Mouse (Mus musculus) bone marrow, adult 2 months (tissue): ENCODE data around the gene Lamtor4. TPM values are rescaled to one million over a fixed set of nuclear protein-coding genes. Genes with fewer than 3 reads are reported as not detected.

Source experiments
- H3K27ac ChIP-seq: fragments of 200-500 bp; 2 replicates; pipeline ENCODE4 v1.5.1; 2012; ENCODE audit warnings: low read depth, mild to moderate bottlenecking, control low read depth, inconsistent platforms, low read length; ENCODE audit not compliant: control insufficient read depth, poor library complexity, insufficient read depth
- H3K4me1 ChIP-seq: fragments of 200-500 bp; 2 replicates; pipeline ENCODE4 v1.6.1; 2011; ENCODE audit warnings: low read length; ENCODE audit not compliant: control insufficient read depth, insufficient read depth
- H3K4me3 ChIP-seq: fragments of 200-500 bp; replicated peaks from 2 replicates; pipeline ENCODE3; 2011; ENCODE audit warnings: mild to moderate bottlenecking, low read depth, low read length, control low read depth; ENCODE audit not compliant: control insufficient read depth
- CTCF ChIP-seq: fragments of 200-500 bp; IDR thresholded peaks from 2 replicates; pipeline ENCODE4 v1.5.1; 2011; ENCODE audit warnings: low read length, control low read depth; ENCODE audit not compliant: control insufficient read depth, insufficient read depth
- POLR2A ChIP-seq: fragments of 200-500 bp; IDR thresholded peaks from 2 replicates; pipeline ENCODE4 v1.6.1; 2011; ENCODE audit warnings: low read depth, mild to moderate bottlenecking, control low read depth, low read length, borderline replicate concordance; ENCODE audit not compliant: control insufficient read depth
- WGBS: fragments of 180-500 bp; shearing (Covaris S2); methylation state at CpG from one replicate; pipeline ENCODE4 v1.1.7; 2018; 5-methylcytosine and 5-hydroxymethylcytosine counted together
- polyA plus RNA-seq: library from polyadenylated mRNA; stranded (reverse); fragments of >200 nt; gene quantifications from 2 replicates; pipeline ENCODE4 v1.2.4, GENCODE M21; 2011; ENCODE audit warnings: low replicate concordance; ENCODE audit not compliant: missing spikeins, insufficient read depth, insufficient read length

Lamtor4 gene
- polyA plus RNA-seq, 1 experiment: 167 TPM

GRCm38 (mm10) chr5:138287861-138288260 is 32.6 kb downstream of the Lamtor4 start:
- Histone ChIP-seq H3K4me1 (no peaks in the 10 kb centered on the region), H3K4me3 (no peak overlapping the region), H3K27ac (no peak overlapping the region)
- 74% methylated on average over 3 of the region's 3 CpGs for WGBS
- TF ChIP-seq POLR2A (no peak), CTCF (no peak)

DNA sequence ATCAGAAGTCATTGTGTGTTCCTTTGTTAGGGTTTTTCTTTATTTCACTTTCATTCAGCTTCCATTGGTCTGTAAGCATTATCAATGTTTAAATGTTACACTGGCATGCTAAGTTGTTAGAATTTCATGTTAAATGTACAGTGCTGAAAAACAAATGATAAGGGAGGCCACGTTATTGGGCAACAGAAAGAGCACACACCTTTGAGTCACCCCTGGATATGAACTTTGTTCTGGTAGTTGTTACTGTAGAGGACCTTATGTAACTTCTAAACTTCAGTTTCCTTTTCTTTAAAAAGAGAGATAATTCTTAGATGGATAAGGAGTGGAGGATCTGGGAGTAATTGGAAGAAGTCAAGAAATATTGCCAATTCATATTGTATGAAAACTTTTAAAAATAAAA is 36.4 kb downstream of the Lamtor4 start:
- TF ChIP-seq CTCF: no peak
- no peak for TF ChIP-seq POLR2A
- no peak overlapping the region for H3K27ac ChIP-seq
- no peak overlapping the region for H3K4me3 ChIP-seq
- WGBS: 67% methylated on average over 1 of the region's 1 CpGs
- no peaks in the 10 kb centered on the region for H3K4me1 ChIP-seq

DNA sequence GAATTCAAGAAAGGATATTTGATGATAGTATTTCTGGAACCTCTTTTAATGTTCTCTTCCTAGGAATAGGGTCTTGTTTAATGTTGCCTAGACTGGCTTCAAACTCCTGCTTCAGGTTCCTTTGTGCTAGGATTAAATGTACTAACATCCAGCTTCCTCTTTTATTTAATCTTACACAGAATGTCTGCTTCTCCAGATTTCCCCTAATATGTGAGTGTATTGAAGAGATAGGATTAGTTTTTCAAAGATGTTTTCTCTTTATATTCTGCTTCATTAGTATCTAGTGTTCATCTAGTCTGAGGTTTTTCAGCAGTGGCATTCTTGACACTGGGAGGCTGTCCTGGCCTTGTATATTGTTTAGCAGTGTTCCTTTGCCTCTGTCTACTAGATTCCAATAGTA is 38.9 kb downstream of the Lamtor4 start:
- no peak overlapping the region for H3K27ac ChIP-seq
- no peak overlapping the region for H3K4me3 ChIP-seq
- TF ChIP-seq CTCF (no peak), POLR2A (no peak)
- H3K4me1 ChIP-seq: no peaks in the 10 kb centered on the region

DNA sequence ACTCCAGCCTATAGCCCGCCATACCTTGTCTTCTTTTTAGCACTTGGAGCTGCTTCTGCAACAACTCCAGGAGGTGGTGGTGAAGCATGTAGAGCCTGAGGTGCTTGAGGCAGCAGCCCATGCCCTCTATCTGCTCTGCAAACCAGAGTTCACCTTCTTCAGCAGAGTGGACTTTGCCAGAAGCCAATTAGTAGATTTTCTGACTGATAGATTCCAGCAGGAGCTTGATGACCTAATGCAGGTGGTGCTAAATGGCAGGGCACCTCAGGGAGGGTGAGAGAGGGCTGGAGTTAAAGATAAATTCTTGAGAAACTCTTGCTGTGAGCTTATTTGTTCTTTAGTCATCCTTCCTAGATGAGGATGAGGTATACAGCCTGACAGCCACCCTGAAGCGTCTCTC is 44.3 kb downstream of the Lamtor4 start:
- H3K27ac ChIP-seq: no peak overlapping the region
- H3K4me3 ChIP-seq: no peak overlapping the region
- WGBS: 74% methylated on average over 2 of the region's 2 CpGs
- TF ChIP-seq CTCF (no peak), POLR2A (no peak)
- no peaks in the 10 kb centered on the region; the same call in 1 of the 2 replicates for H3K4me1 ChIP-seq

Other genes starting within 250 kb of the Lamtor4 start
- not detected in 2 replicates for gene Smok3a, start 234.2 kb upstream of the Lamtor4 start, polyA plus RNA-seq
- not detected in 2 replicates for gene Smok3b, start 234.1 kb upstream of the Lamtor4 start, polyA plus RNA-seq
- not detected in 2 replicates for gene Smok3c, start 202.3 kb upstream of the Lamtor4 start, polyA plus RNA-seq
- gene Zkscan1, start 170.4 kb upstream of the Lamtor4 start, polyA plus RNA-seq: 6.0 and 9.0 TPM in 2 replicates
- 4.3 and 6.5 TPM in 2 replicates for gene Zscan21, start 138.6 kb upstream of the Lamtor4 start, polyA plus RNA-seq
- 2.2 and 2.7 TPM in 2 replicates for gene Zfp113, start 99.7 kb upstream of the Lamtor4 start, polyA plus RNA-seq
- gene Cops6, start 94.4 kb upstream of the Lamtor4 start, polyA plus RNA-seq: 36.0 and 72.4 TPM in 2 replicates
- gene Ap4m1, start 83.5 kb upstream of the Lamtor4 start, polyA plus RNA-seq: 24.8 and 37.2 TPM in 2 replicates
- 198 and 236 TPM in 2 replicates for gene Mcm7, start 83.1 kb upstream of the Lamtor4 start, polyA plus RNA-seq
- 13.2 and 31.0 TPM in 2 replicates for gene Taf6, start 68.0 kb upstream of the Lamtor4 start, polyA plus RNA-seq
- gene Cnpy4, start 68.0 kb upstream of the Lamtor4 start, polyA plus RNA-seq: 14.1 and 19.6 TPM in 2 replicates
- 0.99 and 2.3 TPM in 2 replicates for gene Mblac1, start 61.2 kb upstream of the Lamtor4 start, polyA plus RNA-seq
- gene Nxpe5, start 29.6 kb upstream of the Lamtor4 start, polyA plus RNA-seq: 0.74 TPM in 1 of 2 replicates, not detected in the other
- 54.9 and 151 TPM in 2 replicates for gene BC037034, start 8.6 kb downstream of the Lamtor4 start, polyA plus RNA-seq
- not detected in 2 replicates for gene Gal3st4, start 17.4 kb downstream of the Lamtor4 start, polyA plus RNA-seq
- 0.25 TPM in 1 of 2 replicates, not detected in the other for gene Gm43720, start 24.5 kb downstream of the Lamtor4 start, polyA plus RNA-seq
- 4.0 and 8.4 TPM in 2 replicates for gene Gpc2, start 24.5 kb downstream of the Lamtor4 start, polyA plus RNA-seq
- gene Stag3, start 24.8 kb downstream of the Lamtor4 start, polyA plus RNA-seq: 12.4 and 13.5 TPM in 2 replicates
- gene Pvrig, start 86.5 kb downstream of the Lamtor4 start, polyA plus RNA-seq: not detected in 2 replicates
- gene Zfp157, start 186.0 kb downstream of the Lamtor4 start, polyA plus RNA-seq: 2.2 and 8.5 TPM in 2 replicates